Mouse (Mus musculus) spleen, adult 12 weeks (tissue): ENCODE results near the gene Sdf2.
A peak's percentile ranks its signal among the peaks of the same experiment; 100 is the strongest.
"Not testable (repeated sequence)": the region's sequence is repeated elsewhere in the genome, so short reads cannot be mapped to it uniquely, and the experiment has no call there.

Experiments
- DNase-seq: peaks from one replicate; pipeline ENCODE4 v3.0.0; 2022; ENCODE audit warnings: low spot score

The Sdf2 gene

DNA sequence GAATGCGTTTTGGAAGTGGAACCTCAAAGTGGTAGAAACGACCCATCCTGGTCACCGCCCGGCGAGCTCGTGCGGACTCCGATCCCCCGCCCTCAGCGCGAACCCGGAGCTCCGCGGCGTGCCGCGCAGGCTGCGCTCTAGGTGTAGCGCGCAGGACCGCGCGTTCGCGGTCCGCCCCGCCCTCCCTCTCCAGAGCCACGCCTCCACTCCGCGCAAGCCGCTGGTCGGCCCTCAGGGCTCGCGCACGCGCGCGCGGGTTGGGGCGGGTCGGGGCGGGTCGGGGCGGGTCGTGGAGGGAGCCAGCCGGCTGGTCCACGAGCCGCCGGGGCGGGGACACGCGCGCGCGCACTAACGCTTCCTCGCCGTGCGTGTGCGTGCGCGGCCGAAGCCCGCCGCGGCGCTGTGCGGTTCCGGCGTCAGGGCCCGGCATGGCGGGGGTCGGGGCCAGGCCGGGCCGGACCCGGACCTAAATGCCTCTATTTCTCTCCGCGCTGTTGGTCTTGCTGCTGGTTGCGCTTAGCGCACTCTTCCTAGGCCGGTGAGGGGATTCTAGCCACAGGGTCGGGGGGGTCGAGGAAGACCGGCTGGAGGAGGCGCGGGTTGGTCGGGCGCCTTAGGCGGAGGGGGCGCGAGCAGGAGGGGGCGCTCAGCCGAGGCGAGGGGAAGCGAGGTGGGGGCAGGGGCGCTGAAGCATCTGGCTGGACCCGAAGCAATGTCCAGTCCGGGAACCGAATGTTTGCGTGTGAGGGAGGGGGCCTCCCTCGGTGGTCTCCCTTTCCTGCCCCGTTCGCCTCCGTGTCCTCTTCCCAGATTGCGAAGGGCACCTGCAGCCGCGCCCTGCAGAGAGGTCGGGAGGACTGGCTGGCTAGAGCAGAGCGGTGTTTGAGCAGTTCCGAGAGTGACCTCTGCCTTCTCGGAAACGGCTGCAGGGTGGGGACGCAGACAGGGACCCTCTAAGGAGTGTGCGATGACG lies 16.1 kb downstream of the Sdf2 start, which contains the start of gene 2610507B11Rik:
TSS of gene 2610507B11Rik (plus strand) at position 373 of the 973 bp plus-strand sequence.
- DNase-seq: peak; percentile 89

DNA sequence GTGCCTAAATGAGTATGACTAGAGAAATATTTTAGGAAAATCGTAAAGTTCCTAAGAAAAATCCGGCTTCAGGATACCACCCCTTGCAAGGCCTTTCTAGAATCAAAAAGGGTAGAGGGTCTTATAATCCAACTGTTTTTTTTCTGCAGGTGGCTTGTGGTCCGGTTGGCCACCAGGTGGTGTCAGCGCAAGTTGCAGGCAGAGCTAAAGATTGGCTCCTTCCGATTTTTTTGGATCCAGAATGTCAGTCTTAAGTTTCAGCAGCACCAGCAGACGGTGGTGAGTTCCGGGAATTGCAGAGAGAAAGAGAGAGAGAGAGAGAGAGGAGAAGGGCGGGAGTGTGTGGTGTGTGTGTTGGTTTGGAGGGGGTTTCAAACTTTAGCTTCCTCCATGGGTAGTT lies 17.0 kb downstream of the Sdf2 start:
- peak; percentile 17 for DNase-seq

DNA sequence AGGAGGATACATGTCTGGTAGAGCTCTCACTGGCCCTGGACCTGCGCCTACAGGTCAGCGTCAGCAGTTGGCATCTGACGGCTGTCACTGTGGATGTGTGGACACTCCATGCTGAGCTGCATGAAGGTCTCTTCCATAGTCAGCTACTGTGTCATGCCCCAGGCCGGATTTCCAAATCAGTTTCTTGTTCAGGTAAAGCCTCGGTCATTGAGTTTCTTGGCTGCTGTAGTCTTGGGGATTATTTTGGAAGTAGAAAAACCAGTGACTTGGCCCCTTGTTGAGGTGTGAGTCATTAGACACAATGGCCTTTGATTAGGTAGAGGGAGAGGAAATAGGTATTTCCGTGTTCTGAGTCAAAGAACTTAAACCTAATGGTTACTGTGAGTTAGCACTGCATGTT lies 20.0 kb downstream of the Sdf2 start:
- no peak for DNase-seq

DNA sequence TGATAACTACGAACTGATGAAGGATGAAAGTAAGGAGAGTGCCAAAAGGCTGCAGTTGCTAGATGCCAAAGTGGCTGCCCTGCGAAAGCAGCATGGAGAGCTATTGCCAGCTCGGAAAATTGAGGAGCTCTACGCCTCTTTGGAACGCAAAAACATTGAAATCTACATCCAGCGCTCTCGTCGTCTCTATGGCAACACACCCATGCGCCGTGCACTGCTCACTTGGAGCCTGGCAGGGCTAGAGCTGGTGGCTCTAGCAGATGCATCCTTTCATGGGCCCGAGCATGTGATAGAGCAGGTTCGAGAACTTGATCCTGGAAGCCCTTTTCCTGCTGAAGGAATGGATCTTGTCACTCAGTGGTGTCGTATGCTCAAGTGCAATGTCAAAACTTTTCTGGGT lies 26.4 kb downstream of the Sdf2 start:
- no peak for DNase-seq

DNA sequence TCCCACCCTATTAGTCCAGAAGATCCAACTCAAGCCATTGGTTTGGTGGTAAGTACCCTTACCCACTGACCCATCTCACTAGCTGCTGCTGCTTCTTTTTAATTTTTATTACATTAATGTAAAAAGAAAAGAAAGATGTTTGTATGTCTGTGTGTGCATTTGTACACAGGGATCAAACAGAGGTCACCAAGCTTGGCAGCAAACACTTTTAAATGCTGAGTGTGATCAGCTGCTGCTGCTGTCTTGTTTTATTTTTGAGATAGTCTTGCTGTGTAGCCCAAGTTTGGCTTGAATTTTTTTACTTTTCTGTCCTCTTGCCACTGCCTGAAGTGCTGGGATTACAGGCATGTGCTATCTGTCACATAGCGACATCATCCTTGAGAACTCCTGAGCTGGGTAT lies 30.1 kb downstream of the Sdf2 start:
- no peak for DNase-seq

DNA sequence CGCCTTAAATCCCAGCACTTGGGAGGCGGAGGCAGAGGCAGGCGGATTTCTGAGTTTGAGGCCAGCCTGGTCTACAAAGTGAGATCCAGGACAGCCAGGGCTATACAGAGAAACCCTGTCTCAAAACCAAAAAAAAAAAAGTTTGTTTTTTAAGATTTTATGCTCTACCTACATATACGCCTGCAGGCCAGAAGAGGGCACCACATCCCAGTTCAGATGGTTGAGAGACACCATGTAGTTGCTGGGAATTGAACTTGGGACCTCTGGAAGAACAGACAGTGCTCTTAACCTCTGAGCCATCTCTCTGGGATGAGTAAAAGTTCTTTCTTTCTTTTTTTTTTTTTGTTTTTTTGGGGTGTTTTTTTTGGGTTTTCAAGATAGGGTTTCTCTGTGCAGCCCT lies 30.6 kb downstream of the Sdf2 start:
- not testable (repeated sequence) for DNase-seq

DNA sequence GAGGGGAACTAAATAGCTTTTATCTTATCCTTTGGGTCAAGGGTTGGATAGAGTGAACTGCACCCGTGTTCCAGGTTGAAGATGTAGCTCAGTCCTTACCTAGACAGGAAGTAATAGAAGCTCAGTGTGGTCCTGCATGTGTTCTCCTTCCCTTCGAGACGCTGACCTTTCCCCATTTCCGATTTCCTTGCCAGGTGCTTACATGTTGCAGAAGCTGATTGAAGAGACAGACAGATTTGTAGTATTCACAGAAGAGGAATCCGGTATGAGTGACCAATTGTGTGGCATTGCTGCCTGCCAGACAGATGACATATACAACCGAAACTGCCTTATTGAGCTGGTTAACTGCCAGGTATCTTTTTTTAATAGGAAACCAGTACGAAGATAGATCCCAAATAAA lies 33.3 kb downstream of the Sdf2 start:
- DNase-seq: no peak

DNA sequence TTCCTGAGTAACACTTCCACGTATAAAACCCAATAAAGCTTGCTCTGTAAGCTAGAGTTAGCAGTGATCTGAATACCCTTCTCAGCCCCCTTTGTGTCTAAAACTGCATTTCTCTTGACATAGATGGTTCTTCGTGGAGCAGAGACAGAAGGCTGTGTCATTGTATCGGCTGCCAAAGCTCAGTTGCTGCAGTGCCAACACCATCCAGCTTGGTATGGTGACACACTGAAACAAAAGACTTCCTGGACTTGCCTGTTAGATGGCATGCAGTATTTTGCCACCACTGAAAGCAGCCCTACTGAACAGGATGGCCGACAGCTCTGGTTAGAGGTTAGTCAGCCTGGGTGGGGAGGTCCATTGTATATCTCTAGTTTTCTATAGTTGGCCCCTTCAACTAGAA lies 34.0 kb downstream of the Sdf2 start:
- no peak for DNase-seq

DNA sequence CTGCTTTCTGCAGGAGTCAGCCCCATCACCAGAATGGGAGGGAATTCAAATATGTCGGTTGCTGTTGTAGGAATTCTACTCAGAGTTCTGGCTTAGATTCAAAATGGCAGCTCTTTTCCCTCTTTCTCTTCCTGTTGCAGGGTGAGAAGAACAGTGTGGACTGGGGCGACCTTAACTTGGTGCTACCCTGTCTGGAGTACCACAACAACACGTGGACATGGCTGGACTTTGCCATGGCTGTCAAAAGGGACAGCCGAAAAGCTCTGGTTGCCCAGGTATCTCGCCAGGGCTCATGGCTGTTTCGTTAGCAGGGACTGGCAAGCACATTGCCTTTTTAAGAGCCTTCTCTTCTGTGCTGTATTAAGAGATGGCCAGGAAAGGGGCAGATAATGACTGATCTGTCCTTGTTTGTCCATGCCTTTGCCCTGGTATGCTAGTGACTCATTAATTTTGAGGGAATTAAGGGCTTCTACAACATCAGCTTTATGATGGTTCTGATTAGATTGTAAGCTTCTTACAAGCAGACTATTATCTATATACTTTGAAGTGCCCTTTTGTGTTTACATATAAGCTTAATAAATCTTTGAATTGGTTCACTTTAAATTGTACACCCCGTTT lies 43.7 kb downstream of the Sdf2 start:
- DNase-seq: no peak

DNA sequence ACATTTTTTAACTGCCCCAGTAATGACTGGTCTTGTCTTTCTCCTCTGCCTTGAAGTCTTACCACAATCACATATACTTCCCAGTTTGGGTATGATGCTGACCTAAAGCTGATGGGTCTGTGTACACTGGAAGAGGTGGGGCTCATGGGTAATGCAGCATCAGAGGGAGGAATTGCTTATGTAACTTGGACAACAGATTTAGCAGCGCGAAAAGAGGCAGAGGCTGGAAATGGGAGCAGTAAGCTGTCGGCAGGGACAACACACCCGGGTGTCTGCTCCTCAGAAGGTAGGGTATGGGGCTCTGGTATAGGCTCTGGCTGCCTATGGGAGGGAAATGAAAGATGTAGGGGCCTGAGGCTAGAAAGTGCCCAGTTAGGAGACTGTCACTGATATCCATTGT lies 45.1 kb downstream of the Sdf2 start, which contains the start of gene BC030499:
TSS of gene BC030499 (plus strand) at position 188 of the 400 bp plus-strand sequence.
- DNase-seq: no peak

DNA sequence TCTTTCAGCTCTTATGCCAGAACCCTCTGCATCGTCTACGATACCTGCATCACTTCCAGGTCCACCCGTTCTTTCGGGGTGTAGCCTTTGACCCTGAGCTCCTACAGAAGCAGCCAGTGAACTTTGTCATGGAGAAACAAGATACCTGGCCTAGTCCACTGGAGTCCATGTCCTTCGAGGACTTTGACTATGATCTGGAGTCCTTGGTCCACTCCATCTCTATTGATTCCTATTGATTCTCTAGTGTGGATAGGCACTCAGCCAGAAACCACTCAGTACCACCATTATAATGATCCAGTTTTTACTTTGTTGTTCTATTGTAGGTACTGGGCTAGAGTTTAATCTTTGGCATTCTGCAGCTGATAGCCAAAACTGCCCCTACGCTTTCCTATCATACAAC lies 49.0 kb downstream of the Sdf2 start:
- DNase-seq: no peak

DNA sequence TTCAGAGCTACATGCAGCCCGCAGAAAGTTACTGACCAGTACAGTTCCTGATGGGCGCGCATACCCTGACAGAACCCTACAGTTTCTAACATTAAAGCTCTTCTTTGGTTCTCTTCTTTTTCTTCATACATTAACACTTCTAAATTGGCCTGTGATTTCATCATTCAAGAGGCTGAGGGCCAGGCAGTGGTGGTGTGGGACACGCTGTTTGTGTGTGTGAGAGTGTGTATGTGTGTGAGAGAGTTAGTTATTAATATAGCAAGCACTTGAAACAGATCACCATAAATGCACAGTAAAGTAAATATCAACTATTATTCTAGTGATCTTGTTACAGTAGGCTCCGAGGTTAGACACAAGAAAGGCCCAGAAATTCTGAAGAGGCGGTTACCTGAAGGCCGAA lies 55.4 kb downstream of the Sdf2 start:
- DNase-seq: no peak

DNA sequence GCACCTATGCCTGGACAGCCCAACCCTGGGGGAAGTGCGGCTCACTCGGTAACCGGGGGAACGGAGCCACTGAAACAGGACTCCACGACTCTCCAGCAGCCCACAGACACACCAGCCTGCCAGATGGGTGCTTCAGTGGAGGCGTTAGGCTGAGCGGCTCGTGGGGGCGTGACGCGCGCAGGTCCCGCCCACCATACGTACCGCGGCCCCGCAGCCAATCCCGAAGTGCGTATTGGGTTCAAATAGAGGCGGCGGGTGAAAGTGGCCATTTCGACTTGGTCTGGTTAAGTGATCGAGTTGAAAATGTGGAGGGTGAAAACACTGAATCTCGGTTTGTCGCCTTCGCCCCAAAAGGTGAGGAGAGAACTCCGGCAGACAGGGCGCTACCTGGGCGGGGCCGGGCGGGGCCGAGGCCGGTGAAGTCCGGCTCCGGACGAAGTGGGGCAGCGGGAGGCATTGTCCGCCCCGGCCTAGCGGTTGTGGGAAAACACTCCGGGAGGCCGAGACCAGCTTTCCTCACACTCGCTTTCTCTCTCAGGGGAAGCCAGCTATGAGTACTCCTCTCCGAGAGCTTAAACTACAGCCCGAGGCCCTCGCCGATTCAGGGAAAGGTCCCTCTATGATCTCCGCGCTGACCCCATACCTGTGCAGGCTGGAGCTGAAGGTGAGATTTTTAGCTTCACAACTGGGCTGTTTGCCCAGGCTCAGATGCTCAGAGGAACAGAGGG lies 56.0 kb downstream of the Sdf2 start, which contains the start of gene Spag5:
TSS of gene Spag5 (plus strand) at position 173 of the 728 bp plus-strand sequence.
- peak; percentile 85 for DNase-seq
